Mouse (Mus musculus) urinary bladder, postnatal 0 days (tissue): ENCODE data around the gene Wdr41. TPM values are rescaled to one million over a fixed set of nuclear protein-coding genes. Genes with fewer than 3 reads are reported as not detected.

Experiments used
- polyA plus RNA-seq: library from polyadenylated mRNA; unstranded; fragments of >200 nt; fragmentation: Nextera tagmentation; extraction: Ambion mirVana; gene quantifications from 2 replicates; pipeline ENCODE4 v1.2.1, GENCODE M21; 2015

The Wdr41 gene
- 15.9 and 16.6 TPM in 2 replicates for polyA plus RNA-seq

GRCm38 (mm10) chr13:94976219-94977186 is at the start of gene Wdr41:
Gene Wdr41 (plus strand): TSS chr13:94976344.

Other genes starting within 250 kb of the Wdr41 start
- 188 and 212 TPM in 2 replicates for gene Tbca, start 187.4 kb upstream of the Wdr41 start, polyA plus RNA-seq
- not detected in 2 replicates for gene Otp, start 100.7 kb upstream of the Wdr41 start, polyA plus RNA-seq